Mouse (Mus musculus) Muller cell, postnatal 12 days (primary cell): ENCODE measurements at regions not wholly inside any gene's neighbourhood (a gene's known extent, or its start where the extent isn't known, plus 50 kb on each side); places are given as distances from the start of the nearest gene placed in this dataset.

Source experiments
- DNase-seq: peaks from one replicate; pipeline ENCODE4 v3.0.0-alpha.2; 2015; ENCODE audit errors: inconsistent ontology term

GRCm38 (mm10) chr19:59395739-59396138 is 50.2 kb upstream of the Pdzd8 start:
- DNase-seq, result no peak

DNA sequence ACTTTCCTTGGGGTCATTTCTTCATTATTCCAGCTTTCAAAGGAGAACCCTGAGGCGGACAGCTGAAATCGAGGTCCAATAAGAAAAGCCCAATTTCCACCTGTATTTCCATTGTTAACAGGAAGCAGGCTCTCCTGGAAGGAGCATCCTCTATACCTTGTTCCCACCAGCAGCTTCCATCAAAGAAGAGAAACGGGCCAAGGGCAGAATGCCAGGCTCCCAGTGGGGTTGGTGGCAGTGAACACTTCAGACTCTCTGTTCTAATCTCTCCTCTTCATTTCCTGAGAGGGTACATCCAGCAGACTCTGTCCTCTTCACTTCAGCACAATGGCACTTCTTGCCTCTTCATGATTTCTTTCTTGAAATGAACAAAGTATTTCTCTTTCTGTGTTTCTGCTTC is 50.9 kb upstream of the Pdzd8 start:
- no peak for DNase-seq

GRCm38 (mm10) chr19:59399849-59400585 is 54.4 kb upstream of the Pdzd8 start:
- DNase-seq, result peak; percentile 42

DNA sequence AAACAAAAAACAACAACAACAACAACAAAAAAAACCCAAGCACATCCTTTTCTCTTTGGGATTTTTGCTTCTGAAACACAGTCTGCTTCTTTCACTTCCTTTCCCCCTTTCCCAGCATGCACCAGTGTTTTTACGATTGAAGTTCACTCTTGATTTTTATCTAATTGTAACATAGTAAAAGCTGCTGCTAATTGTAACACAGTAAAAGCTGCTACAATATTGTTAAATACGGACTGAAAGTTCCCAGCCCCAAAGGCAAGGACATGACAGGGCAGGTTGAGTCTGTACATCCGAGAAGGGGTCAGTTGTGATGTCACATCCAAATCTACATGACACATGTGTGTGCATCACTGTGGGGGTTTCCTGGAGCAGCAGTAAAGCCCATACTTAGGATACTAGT is 55.7 kb upstream of the Pdzd8 start:
- no peak for DNase-seq

DNA sequence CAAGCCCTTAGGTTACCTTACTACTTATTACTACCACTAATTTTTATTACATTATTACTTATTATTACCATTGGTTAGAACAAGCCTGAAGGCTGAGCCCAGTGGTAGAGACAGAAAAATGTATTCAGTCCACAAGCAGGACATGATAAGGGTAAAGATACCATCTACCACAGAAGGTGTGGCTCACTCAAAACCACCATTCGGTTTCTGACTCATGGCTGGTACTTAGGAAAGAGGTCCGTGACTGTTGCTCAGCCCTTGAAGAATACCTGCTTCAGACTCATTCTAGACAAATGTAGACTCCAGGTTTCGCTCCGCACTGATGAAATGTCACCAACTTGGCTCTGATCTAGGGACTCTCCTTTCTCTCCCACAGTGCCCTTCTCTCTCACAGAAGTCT is 56.1 kb upstream of the Emx2 start:
- no peak for DNase-seq

GRCm38 (mm10) chr19:59404082-59404481 is 54.1 kb upstream of the Emx2 start:
- no peak for DNase-seq

DNA sequence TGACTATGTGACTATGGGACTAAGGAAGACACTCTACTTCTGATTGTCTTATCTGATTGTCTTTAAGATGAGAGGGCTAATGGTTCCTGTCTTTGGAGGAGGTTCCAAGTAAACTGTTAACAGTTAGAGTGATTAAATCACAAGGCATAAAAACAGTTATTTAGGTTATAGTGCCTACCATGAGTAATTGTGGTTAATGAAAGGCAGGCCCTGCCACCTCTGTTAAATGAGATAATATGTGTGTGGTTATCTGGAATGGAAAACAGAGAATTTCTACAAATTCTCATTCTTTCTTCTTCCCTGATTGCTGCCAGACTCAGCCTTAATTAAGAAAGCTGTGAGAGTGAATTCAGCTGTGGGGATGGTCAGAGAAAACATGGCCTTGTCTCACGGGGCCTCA is 53.4 kb upstream of the Emx2 start:
- no peak for DNase-seq

DNA sequence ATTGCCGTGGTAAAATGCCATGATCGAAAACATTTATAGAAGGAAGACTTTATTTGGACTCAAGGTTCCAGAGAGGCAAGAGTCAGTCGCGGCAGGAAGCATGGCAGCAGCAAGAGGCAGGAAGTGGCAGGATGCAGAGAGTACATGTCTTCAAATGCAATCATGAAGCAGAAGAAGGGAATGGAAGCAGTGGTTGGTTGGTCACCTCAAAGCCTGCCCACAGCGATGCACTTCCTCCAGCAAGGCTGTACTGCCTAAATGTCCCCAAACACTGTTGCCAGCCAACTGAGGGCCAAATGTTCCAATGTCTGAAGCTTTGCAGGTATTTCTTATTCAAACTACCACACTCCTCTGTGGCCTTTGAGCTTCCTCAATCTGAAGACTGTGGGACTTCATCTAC is 52.6 kb upstream of the Emx2 start:
- no peak for DNase-seq

DNA sequence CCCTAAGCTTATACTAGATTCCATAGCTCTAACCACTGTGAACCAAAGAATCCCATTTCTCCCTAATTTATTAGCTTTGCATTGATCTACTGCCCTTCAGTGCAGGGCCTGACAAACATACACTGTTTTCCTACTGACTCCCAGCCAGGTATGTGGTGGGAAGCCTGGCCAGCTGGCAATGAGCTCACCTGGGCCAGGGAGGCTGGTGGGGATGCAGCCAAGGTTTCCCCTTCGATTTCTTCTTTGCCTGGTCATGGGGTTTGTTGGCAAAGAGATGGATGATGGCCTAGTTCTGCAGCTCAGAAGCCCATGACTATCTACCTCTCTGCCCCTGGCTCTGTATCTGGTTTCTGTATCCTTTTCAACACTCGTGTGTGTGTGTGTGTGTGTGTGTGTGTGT is 50.1 kb upstream of the Emx2 start:
- no peak for DNase-seq
